Mouse (Mus musculus) embryonic facial prominence, embryonic 12.5 days (tissue): ENCODE results near the gene Eci1. TPM values are rescaled to one million over a fixed set of nuclear protein-coding genes. Genes with fewer than 3 reads are reported as not detected.
A peak's percentile ranks its signal among the peaks of the same experiment; 100 is the strongest.
"Not testable (repeated sequence)": the region's sequence is repeated elsewhere in the genome, so short reads cannot be mapped to it uniquely, and the experiment has no call there.

Experiments
- ATAC-seq: fragments of 200-750 bp; cut with Nextera tagmentation; 2 replicates; pipeline ENCODE4 v1.8.0; 2017; ENCODE audit not compliant: insufficient number of reproducible peaks, insufficient read depth, low FRiP score, low TSS enrichment
- H3K27ac ChIP-seq: fragments of 300-500 bp; sonication (generic); 2 replicates; pipeline ENCODE4 v1.5.1; 2016; ENCODE audit warnings: mild to moderate bottlenecking
- H3K27me3 ChIP-seq: fragments of 300-500 bp; sonication (generic); 2 replicates; pipeline ENCODE4 v1.6.1; 2016; ENCODE audit warnings: mild to moderate bottlenecking, moderate library complexity
- H3K36me3 ChIP-seq: fragments of 300-500 bp; sonication (generic); 2 replicates; pipeline ENCODE4 v1.6.1; 2016; ENCODE audit warnings: mild to moderate bottlenecking
- H3K4me1 ChIP-seq: fragments of 300-500 bp; sonication (generic); 2 replicates; pipeline ENCODE4 v1.6.1; 2016
- H3K4me2 ChIP-seq: fragments of 300-500 bp; sonication (generic); replicated peaks from 2 replicates; pipeline ENCODE4 v1.6.1; 2016; ENCODE audit warnings: mild to moderate bottlenecking, moderate library complexity
- H3K4me3 ChIP-seq: fragments of 300-500 bp; sonication (generic); 2 replicates; pipeline ENCODE4 v1.5.1; 2016; ENCODE audit warnings: mild to moderate bottlenecking
- H3K9ac ChIP-seq: fragments of 300-500 bp; sonication (generic); 2 replicates; pipeline ENCODE4 v1.6.1; 2016; ENCODE audit warnings: mild to moderate bottlenecking, moderate library complexity
- H3K9me3 ChIP-seq: fragments of 300-500 bp; sonication (generic); 2 replicates; pipeline ENCODE4 v1.6.1; 2016; ENCODE audit warnings: mild to moderate bottlenecking, moderate library complexity
- WGBS: fragments of 180-500 bp; shearing (Covaris S2); methylation state at CpG from one replicate; pipeline ENCODE4 v1.1.7; 2016; 5-methylcytosine and 5-hydroxymethylcytosine counted together
- polyA plus RNA-seq: library from polyadenylated mRNA; unstranded; fragments of >200 nt; fragmentation: Nextera tagmentation; extraction: Ambion mirVana; gene quantifications from 2 replicates; pipeline ENCODE4 v1.2.1, GENCODE M21; 2016

Eci1 gene
- polyA plus RNA-seq, 1 experiment from 2014 or later: 82.3 TPM

DNA sequence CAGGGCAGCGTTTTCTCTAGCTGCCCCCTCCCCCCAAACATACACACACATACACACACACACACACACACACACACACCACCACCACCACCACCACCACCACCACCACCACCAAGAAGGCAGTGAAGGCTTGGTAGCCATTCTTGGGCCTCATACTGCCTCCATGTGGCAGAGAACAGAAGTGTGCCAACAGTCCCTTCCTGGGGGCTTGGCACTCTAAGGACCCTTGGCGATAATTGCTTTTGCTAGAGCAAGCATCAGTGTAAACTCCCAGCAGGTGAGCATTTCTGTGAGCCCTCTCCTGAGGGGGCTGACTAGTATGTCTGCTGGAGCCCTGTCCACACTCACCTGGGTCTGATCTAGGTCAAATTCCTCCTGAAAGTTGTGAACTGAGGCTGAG lies 14.7 kb downstream of the Eci1 start:
- Histone ChIP-seq H3K4me1 (no peaks in the 10 kb centered on the region), H3K4me3 (no peak overlapping the region), H3K4me2 (no peak overlapping the region), H3K27me3 (no peaks in the 10 kb centered on the region), H3K9ac (no peak overlapping the region), H3K9me3 (no peaks in the 10 kb centered on the region), H3K36me3 (peaks cover 78% of the 10 kb centered on the region), H3K27ac (no peak overlapping the region)
- 70% methylated on average over 2 of the region's 2 CpGs for WGBS
- ATAC-seq: no peak

- Histone ChIP-seq H3K4me3 (no peak overlapping the region), H3K27ac (no peak overlapping the region), H3K9me3 (no peaks in the 10 kb centered on the region), H3K9ac (no peak overlapping the region), H3K4me1 (no peaks in the 10 kb centered on the region), H3K36me3 (peaks cover 83% of the 10 kb centered on the region), H3K4me2 (no peak overlapping the region), H3K27me3 (no peaks in the 10 kb centered on the region)
- WGBS: 87% methylated on average over 14 of the region's 14 CpGs
- no peak for ATAC-seq
Observed at GRCm38 (mm10) chr17:24442107-24442506, 15.7 kb downstream of the Eci1 start.

GRCm38 (mm10) chr17:24442632-24443155 lies 16.3 kb downstream of the Eci1 start, which contains the start of gene Dnase1l2:
TSS of gene Dnase1l2 (minus strand) at chr17:24443105.
- no peaks in the 10 kb centered on the region for H3K9me3 ChIP-seq
- no peak within 1 kb of the TSS for H3K9ac ChIP-seq
- H3K27ac ChIP-seq: no peak within 1 kb of the TSS
- no peaks in the 10 kb centered on the region for H3K4me1 ChIP-seq
- ATAC-seq: no peak
- H3K36me3 ChIP-seq: peaks cover 84% of the 10 kb centered on the region
- no peak within 1 kb of the TSS for H3K4me2 ChIP-seq
- no peak within 1 kb of the TSS for H3K4me3 ChIP-seq
- 82% methylated on average over 7 of the region's 7 CpGs for WGBS
- H3K27me3 ChIP-seq: no peaks in the 10 kb centered on the region

- Histone ChIP-seq H3K4me2 (no peak overlapping the region), H3K9ac (no peak overlapping the region), H3K4me3 (no peak overlapping the region), H3K4me1 (no peaks in the 10 kb centered on the region), H3K27me3 (no peaks in the 10 kb centered on the region), H3K27ac (no peak overlapping the region), H3K36me3 (peaks cover 88% of the 10 kb centered on the region), H3K9me3 (no peaks in the 10 kb centered on the region)
- WGBS: 90% methylated on average over 4 of the region's 4 CpGs
- ATAC-seq: no peak
Observed at GRCm38 (mm10) chr17:24443409-24443808, 17.0 kb downstream of the Eci1 start.

GRCm38 (mm10) chr17:24446590-24446989 lies 20.1 kb downstream of the Eci1 start:
- Histone ChIP-seq H3K4me2 (no peak overlapping the region), H3K4me3 (no peak overlapping the region), H3K27ac (no peak overlapping the region), H3K27me3 (no peaks in the 10 kb centered on the region), H3K36me3 (peaks cover 94% of the 10 kb centered on the region), H3K4me1 (no peaks in the 10 kb centered on the region), H3K9me3 (no peaks in the 10 kb centered on the region), H3K9ac (no peak overlapping the region; the same call in 1 of the 2 replicates)
- ATAC-seq: no peak
- WGBS: 94% methylated on average over 8 of the region's 8 CpGs

DNA sequence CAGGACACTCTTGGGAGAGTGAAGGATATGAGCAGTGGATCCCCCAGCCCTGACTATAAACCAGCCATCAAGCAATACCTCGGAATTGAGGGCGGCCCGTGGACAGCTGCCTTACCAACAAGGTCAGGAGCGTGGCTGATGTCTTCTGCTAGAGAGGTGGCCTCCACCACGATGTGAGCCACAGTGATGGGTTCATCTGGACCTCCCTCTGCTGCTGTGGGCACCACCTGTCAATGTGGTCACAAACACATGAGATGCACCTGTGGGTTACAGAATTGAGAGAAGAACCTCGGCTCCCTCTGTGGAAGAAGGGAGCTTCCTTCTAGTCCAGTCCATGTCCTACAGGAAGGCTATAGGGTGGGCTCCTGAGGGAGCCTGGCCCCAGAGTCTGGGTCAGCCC lies 23.1 kb downstream of the Eci1 start:
- ATAC-seq: no peak
- WGBS: 91% methylated on average over 6 of the region's 6 CpGs

GRCm38 (mm10) chr17:24451220-24451619 lies 24.8 kb downstream of the Eci1 start:
- no peaks in the 10 kb centered on the region for H3K27me3 ChIP-seq
- no peak overlapping the region for H3K4me2 ChIP-seq
- H3K36me3 ChIP-seq: peaks cover 56% of the 10 kb centered on the region
- WGBS: 94% methylated on average over 6 of the region's 6 CpGs
- no peak overlapping the region for H3K27ac ChIP-seq
- H3K4me1 ChIP-seq: peaks cover 12% of the 10 kb centered on the region; the same call in 1 of the 2 replicates
- no peaks in the 10 kb centered on the region for H3K9me3 ChIP-seq
- H3K4me3 ChIP-seq: no peak overlapping the region
- no peak for ATAC-seq
- no peak overlapping the region; the same call in 1 of the 2 replicates for H3K9ac ChIP-seq

More for the DNA sequence above, 23.1 kb downstream of the Eci1 start:
- Histone ChIP-seq H3K4me2 (no peak overlapping the region), H3K27me3 (no peaks in the 10 kb centered on the region), H3K9me3 (no peaks in the 10 kb centered on the region), H3K36me3 (peaks cover 73% of the 10 kb centered on the region), H3K4me3 (no peak overlapping the region), H3K9ac (no peak overlapping the region), H3K27ac (no peak overlapping the region), H3K4me1 (peaks cover 9% of the 10 kb centered on the region; the same call in 1 of the 2 replicates)

GRCm38 (mm10) chr17:24453372-24453771 lies 26.9 kb downstream of the Eci1 start:
- H3K4me3 ChIP-seq: no peak overlapping the region

GRCm38 (mm10) chr17:24454218-24454755 lies 27.8 kb downstream of the Eci1 start:
- peak overlapping the region; percentile 88 for H3K9ac ChIP-seq
- no peak for ATAC-seq
- no peaks in the 10 kb centered on the region for H3K9me3 ChIP-seq
- peak overlapping the region; percentile 95 for H3K27ac ChIP-seq
- H3K4me2 ChIP-seq: peak overlapping the region; percentile 57
- WGBS: 5% methylated on average over 14 of the region's 14 CpGs
- peaks cover 12% of the 10 kb centered on the region; the same call in 1 of the 2 replicates for H3K4me1 ChIP-seq
- H3K36me3 ChIP-seq: peaks cover 25% of the 10 kb centered on the region
- H3K4me3 ChIP-seq: peak overlapping the region; percentile 76
- no peaks in the 10 kb centered on the region for H3K27me3 ChIP-seq

More at GRCm38 (mm10) chr17:24453372-24453771, 26.9 kb downstream of the Eci1 start:
- 87% methylated on average over 2 of the region's 2 CpGs for whole genome bisulfite sequencing
- Histone ChIP-seq H3K9me3 (no peaks in the 10 kb centered on the region), H3K4me1 (peaks cover 12% of the 10 kb centered on the region; the same call in 1 of the 2 replicates), H3K27me3 (no peaks in the 10 kb centered on the region), H3K9ac (no peak overlapping the region), H3K27ac (no peak overlapping the region), H3K36me3 (peaks cover 35% of the 10 kb centered on the region), H3K4me2 (peak overlapping the region; percentile 57; the same call in 1 of the 2 replicates)
- ATAC-seq: no peak

DNA sequence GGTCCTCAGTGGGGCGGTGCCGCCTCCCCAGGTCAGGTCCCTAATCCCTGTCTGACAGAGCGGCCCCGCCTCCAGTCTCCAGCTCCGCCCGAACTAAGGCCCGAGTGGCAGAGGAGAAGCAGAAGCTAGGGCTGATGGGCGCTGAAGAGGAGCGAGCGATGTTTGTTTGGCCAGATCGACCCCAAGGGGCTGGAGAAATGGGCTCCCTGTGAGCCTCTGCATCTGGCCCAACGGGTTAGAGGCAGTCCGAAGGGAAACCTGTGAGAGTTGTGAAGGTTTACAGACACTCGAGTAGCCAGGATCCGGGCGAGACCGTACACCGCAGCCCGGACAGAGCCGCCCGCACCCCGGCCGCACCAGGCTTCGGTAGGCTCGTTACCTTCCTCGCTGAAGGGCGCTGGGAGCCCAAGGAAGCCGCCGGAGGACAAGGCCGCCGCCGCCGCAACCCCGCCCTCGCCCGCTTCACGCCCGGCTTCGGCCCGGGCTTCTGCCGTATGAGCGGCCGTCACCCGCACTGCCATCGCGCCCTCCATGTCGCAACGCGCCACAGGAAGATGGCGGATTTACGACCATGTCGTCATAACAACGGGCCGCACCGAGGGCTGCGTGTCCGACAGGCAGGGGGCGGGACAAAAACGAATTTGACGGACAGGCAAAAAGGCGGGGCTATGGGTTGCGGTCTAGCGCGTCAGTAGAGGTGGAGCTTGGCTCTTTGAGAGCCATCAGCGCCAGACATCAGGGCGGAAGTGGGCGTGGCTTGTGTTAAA lies 28.5 kb downstream of the Eci1 start:
- Histone ChIP-seq H3K27me3 (no peaks in the 10 kb centered on the region), H3K9me3 (no peaks in the 10 kb centered on the region), H3K4me3 (peak overlapping the region; percentile 76), H3K27ac (peak overlapping the region; percentile 95), H3K36me3 (peaks cover 19% of the 10 kb centered on the region), H3K4me2 (peak overlapping the region; percentile 57), H3K4me1 (peaks cover 12% of the 10 kb centered on the region; the same call in 1 of the 2 replicates), H3K9ac (peak overlapping the region; percentile 88)
- under 1% methylated on average over 67 of the region's 67 CpGs for WGBS
- ATAC-seq: peak; percentile 88

GRCm38 (mm10) chr17:24455523-24456206 lies 29.2 kb downstream of the Eci1 start:
- H3K36me3 ChIP-seq: peaks cover 12% of the 10 kb centered on the region
- H3K4me1 ChIP-seq: peaks cover 12% of the 10 kb centered on the region; the same call in 1 of the 2 replicates
- peak overlapping the region; percentile 76; the same call in 1 of the 2 replicates for H3K4me3 ChIP-seq
- not testable (repeated sequence) for ATAC-seq, H3K9ac ChIP-seq, H3K27me3 ChIP-seq, H3K9me3 ChIP-seq
- WGBS: 50% methylated on average over 10 of the region's 10 CpGs
- peak overlapping the region; percentile 32; the same call in 1 of the 2 replicates for H3K4me2 ChIP-seq
- H3K27ac ChIP-seq: peak overlapping the region; percentile 95; the same call in 1 of the 2 replicates
